Mouse (Mus musculus): ENCODE results near the gene Hnrnpa0.

GRCm38 (mm10) chr13:58122786-58123297 lies 5.5 kb downstream of the Hnrnpa0 start:
- TF ChIP-seq USF1 (IDR thresholded peaks at IDR 0.05; ENCODE audit: low read depth) (no peak), MAX (IDR thresholded peaks at IDR 0.05; ENCODE audit: low read depth) (no peak), CEBPB (IDR thresholded peaks at IDR 0.05; ENCODE audit: insufficient read depth, poor library complexity, severe bottlenecking) (no peak)
